Mouse (Mus musculus) skeletal muscle tissue, adult 2 months (tissue): ENCODE measurements at regions not wholly inside any gene's neighbourhood (a gene's known extent, or its start where the extent isn't known, plus 50 kb on each side); places are given as distances from the start of the nearest gene placed in this dataset.

Experiments used
- DNase-seq: peaks from one replicate; pipeline ENCODE4 v3.0.0-alpha.2; 2012; ENCODE audit warnings: low read depth, low spot score

DNA sequence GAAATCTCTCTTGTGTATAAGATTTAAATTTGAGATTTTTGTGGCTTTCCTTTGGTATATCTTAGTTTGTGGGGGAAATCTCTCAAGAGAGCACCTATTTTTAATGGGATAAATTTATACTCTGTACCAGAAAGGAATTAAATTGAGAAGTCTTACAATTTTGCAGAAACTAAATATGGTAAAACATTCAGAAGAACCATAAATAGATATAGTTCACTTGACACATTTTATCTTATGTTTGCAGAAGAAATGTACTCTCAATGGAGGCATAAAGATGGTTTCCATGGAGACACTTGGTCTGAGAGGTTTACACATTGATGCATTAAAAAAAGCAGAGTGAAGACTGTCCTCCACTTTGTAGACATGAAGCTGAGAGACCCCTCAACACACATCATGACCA is 86.9 kb downstream of the Ndufa10 start:
- no peak for DNase-seq

DNA sequence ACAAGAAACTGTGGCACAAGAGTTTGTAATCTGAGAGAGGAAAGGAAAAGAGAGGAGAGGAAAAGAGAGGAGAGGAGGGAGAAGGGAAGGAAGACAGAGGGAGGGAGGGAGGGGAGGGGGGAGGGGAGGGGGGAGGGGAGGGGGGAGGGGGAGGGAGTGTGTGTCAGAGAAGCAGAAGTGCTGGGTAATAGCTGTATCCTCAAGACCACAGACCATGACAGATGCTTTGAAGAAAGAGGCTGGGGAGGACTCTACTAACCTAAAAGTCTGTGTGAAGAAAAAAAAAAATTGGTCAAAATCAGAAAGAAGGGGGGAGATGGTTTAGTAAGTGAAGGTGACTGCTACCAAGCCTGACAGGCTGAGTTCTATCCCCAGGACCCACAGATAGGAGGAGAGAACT is 88.7 kb downstream of the Ndufa10 start:
- DNase-seq, result no peak

DNA sequence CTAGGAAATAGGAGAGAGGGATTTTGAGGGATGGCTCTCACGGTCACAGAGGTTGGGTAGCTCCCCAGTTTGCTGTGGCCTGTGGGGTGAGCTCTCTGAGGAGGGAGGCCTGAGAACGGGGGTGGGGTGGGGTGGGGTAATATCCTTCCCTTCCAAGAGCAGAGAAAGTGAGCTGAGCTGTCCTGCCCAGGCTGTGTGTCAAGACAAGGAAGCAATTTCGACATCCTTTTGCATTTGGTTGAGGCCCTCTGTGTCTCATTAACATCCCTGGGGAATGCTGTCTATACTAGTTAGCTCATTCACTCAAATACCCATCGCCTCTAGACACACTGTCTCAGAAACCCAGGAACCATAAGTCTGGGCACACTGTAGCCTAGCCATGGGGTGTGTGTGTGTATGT is 89.9 kb downstream of the Ndufa10 start:
- DNase-seq, result no peak

DNA sequence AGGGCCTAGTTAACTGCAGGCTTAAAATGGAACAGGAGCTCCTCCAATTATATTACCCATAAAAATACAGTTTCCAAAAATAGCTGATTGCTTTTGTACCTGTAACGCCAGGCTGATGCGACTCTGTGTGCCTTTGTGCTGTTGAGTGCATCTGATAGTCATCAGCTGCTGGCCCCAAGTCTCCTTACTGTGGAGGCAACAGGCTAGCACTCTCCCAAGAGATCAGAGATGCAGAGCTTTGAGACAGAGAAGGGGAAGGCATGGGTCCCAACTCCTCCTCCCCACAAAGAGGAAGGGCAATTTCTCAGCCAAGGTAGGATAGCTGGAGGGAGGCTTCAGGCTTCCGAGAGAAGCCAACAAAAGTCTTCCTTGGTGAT is 94.2 kb downstream of the Ndufa10 start:
- no peak for DNase-seq

DNA sequence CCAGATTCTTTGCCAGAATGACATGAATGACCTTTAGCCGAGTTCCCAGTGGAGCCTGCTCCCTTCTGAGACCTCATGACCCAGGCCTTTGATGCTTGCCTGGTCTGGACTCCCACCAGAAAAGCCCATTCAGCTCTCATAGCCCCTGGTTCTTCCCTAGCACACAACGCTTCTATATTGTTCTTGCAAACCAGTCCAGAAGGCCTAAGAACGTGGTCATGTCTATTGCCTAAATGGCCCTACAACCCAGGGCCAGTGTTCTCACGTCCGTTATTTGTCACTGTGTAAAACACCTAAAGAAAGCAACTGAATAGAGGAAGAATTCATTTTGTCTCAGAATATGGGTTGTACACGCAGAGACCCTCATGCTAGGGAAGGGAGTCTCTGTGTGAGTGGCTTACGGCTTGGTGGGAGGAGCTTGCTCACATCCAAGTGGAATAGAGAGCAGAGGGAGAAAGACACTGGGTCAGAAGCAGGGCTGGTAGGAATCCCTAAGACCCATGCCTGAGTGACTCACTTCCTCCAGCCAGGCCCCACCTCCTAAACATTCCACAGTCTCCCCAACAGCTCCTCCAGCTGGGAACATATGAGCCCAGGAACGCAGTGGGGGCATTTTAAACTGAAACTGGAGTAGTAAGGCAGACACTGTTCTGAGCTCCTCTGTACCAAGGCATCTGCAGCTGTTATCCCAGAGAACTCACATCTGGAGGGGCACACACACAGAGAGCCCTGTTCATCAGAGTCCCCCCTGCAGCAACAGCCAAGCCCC is 94.7 kb downstream of the Ndufa10 start:
- DNase-seq, result peak; percentile 35

DNA sequence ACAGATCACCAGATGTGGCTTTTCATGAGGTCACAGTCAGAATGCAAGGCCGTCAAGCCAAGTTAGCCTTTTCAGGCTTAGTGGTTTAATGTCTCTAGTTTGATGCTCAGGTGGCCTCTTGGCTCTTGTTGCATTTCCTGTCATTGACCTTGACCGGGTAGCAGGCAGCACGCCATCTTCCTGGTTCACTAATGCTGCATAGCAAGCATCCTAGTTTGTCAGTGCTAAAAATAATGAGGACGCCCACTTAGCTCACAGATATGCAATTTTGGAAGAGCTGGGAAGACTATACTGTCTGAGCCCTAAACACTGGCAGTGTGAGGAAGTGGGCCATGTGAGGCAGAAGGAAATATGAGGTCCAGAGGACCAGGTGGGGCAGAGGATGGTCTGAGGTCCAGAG is 97.2 kb downstream of the Ndufa10 start:
- no peak for DNase-seq

DNA sequence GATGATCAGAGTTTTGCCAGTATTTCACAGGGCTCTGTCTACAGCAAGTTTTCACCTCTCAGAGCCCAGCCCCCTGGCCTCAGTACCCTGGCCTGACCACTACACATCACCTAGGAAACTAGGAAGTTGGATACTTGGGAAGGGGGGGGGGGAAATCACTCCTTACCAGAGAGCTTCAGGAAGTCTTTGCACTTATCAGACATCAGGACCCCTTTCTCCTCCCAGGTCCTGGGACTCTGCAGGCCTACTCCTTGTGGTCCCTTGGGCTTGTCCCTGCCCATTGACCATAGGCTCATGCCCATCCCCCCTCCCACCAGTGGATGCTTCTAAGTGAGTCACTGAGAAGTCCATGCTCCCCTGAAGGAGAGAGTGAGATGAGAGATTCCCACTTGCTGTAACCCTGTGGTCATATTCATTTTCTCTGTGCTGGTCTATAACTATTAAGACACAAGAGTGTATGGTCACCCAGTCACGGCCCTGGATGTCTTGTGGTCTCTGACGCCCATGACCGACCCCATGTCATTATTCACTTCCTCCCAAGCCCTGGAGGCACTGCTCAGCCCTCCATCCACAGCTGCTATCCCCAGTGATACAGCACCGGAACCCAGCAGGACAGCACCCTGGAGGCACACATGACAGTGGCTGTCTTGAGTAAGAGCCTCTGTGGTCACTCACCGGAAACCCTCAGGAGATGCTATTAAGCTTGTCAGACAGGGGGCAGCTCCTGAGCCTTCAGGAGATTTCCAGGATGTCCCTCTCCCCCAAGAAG is 101.3 kb downstream of the Ndufa10 start:
- no peak for DNase-seq

DNA sequence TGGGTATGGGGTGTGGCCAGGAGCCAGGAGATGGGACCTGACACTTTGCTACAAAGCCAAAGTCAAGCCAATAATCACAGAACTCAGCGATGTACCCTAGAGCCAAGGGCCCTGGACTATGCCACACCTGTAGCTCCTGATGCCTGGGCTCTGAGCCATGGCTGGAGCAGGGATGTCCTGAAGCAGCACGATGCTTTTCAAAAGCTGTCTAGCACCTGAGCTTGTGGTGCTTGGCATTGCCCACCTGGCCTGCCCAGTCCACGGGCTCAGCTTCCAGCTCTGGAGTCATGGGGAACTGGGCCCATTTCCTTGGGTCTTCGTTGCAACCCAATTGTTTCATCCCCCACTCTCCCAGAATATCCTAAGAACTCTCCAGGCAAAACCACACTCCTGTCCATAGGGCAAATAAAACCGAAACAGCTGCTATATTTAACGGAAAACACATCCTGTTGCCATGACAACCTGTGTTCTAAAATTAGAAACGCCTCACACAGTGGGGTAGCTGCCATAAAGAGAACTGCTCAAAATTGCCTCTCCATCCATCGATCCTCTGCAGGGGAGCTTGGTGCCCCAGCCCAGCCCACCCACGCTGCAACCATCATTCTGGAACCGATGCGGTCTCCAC is 102.2 kb downstream of the Ndufa10 start:
- DNase-seq, result no peak

DNA sequence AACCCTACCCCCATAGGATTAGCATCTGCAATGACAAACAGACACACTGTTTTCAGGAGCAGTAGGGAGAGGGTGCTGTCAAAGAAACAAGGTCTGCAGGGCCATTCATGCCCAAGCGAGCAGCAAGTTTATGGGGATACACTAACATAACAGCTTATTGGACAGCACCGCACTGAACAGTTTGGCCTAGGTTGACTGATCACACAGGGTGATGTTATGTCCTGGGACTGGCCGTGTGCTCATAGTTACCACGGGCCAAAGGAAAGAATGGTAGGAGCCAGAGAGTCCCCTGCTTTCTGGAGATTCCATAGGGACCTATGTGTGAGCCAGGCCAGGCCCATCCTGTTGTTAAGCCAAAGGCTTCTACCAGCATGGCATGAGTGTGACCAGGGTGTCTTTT is 102.8 kb downstream of the Ndufa10 start:
- DNase-seq, result no peak

DNA sequence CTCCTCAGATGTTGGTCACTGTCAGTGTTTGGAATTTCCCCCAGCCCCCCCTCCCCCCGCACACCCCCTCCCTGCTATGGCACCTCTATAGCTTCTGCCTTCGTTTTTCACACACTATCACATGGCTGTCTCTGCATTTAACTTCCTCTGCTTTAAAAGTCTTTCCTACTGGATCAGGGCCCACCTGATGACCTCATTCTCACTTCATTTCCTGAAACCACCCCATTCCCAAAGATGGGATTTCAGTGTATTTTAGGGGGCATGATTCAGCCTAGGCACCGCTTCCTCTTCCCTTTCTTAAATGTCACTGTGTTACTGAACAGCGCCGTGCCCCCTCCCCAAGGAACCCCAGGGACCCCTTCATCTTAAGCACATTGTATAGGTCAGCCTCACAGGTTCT is 103.7 kb downstream of the Ndufa10 start:
- no peak for DNase-seq

DNA sequence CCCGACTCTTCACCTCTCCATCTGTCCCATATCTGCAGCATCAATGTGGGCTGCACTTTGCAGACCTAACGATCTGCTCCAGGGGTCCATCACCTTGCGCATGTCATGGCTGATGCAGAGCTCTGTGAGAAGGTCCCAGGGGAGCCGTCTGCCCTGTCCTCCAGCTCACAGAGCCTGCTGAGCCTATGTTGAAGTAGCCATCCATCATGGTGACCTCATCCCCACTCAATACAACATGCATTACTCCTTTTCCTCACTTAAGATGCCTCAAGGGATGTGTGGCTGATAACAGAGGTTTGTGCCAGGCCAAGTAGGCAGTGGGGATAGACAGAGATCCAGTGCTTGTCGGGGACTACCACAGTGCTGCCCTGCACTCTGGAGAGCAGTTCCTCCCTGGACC is 107.4 kb downstream of the Ndufa10 start:
- DNase-seq, result no peak

DNA sequence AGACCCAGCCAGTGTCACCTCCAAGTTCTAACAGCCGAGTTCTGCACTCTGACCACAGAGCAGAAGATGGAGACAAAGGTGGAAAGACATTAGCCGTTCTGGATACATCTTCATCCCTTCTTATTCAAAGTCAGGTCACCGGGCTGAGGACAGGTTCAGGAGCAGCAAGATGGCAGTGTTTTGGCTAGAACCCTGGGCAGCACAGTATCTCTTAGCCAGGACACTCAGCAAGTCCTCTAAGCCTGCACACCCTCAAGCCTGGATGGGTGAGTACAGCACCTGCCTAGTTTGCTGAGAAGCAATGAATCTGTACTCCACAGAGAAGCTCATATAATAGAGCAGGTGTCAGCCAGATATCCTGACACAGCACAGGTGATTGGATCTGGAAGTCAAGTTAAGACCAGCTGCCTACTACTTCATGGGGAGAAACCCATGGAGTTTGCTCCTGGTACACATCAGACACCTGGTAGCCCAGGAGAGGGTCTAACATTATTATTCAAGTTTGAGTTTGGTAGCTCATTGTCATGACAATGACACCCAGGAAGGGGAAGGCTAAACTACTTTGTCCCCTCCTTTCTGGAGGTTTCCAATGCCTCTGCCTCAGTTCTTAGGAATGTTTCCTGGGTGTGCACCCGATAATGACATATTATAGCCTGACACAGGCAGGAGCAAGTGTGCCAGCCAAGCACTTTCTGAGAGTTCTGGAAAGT is 108.1 kb downstream of the Ndufa10 start:
- no peak for DNase-seq

DNA sequence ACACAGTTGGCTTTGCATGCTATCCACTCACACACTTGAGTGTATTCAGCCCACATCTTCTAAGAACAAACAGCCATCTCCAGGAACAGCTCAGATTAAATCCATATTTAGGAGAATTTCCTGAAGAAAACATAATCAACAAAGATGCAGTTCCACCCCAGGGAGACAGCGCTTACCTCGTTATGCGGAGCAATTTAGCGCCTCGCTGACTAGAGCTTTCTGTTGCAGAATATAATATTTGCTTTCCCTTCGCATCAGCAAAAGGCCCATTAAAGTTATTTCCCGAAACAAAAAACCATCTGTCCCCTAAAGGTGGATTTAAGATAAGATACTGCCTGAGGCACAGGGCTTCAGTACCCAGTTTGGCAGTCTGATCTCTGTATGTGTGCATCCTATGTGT is 112.0 kb downstream of the Ndufa10 start:
- no peak for DNase-seq

DNA sequence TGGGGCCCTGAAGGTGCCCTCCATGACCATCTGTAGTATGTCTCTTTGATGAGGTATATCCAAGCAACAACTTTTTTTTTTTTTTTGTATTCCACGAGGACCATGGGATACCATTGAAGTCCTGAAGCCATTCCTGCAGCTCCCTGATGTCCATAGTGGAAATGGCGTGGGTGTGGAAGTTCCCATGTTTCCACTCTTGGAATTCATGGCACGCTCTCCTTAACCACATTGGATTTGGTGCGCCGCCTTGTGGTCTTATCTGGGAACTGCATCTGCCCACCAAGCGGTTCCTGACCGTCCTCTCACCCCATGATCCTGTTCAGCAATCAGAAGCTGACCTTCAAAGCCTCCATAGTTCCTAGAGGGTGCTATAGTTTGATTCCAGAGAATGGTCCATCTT is 113.4 kb downstream of the Ndufa10 start:
- peak; percentile 49 for DNase-seq

DNA sequence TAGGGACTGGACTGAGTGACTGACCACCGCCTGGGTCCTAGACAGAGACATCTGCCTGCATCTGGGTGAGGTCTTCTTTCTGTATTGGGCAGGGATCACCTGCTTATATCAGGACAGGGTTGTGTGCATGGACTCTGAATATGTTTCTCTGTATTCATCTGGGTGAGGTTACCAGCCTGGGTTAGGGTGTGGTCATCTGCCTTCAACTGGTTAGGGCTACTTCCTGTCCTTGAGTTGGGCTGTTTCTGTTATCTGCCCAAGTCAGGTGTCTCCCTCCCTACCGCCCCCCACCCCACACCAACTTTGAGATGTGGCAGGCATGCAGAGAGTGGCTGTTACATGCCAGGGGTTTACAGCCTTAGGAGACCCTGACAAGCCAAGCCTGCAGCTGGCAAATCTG is 114.2 kb downstream of the Ndufa10 start:
- no peak for DNase-seq

DNA sequence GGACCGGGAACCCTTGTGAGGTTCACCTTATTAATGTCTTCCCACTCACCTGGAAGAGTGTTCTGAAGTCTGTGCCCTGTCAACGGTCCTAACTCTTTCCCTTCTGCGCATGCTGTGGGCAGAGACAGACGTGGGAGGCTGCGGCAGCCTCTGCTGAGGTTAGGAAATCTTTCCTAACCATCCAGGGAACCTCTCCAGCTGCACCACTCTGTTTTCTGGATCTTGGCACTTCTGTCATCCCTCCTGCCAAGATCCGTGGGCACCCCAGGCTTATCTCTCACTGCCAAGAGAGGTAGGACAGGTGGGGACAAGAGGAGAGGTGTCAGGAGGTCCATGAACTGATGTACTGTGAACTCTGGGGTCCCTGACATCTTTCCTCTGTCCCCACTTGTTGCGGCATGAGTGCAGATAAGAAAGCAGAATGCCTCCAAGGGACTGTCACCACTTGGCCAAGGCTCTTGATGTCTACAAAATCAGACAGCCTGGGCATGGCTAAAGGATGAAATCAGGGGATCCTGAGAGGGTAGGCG is 114.8 kb downstream of the Ndufa10 start:
- no peak for DNase-seq

DNA sequence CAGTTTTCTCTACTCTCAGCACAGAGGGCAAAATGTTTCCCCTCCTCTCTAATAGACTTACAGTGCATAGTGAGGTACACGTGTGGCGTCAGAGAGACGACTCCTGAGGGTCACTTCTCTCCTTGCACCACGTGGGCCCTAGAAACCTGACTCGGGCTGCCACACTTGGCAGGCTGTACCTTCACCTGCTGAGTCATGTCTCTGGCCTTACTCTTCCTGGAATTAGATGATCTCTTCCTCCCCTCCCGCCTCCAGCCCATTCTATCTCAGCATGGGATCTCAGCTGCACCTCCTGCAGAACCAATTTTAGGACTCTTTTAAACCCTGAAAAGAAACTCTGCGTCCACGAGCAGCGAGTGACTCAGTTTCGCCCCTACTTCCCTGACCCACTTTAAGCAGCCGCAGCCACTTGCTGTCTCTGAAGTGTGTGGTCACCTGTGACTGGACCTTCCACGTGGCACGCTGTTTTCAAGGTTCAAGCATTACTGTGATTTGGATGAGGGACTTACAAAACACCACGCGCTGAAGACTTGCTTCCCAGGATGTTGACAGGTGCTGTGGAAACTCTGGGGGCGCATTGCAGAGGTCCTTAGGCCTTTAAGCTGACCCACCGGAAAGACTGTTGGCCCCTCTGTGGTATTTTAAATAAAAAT is 125.2 kb downstream of the Ndufa10 start:
- peak; percentile 93 for DNase-seq

DNA sequence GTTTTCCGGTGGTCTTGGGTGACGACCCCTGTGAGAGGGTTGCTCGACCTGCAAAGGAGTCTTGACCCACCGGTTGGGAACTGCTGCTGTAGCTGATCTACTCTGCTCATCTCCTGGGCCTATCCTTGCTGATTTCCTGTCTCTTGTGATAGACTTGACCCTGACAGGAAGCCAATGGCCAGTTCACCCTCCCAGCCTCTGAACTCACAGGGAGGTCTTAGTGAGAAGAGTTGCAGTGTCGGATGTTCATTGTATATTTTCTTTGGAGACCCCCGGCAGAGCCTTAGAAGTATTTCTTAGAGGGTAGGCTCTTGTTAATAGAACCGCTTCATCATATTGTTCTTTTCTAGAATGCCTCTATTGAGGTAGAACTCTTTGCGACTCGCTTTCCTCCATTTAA is 126.0 kb downstream of the Ndufa10 start:
- no peak for DNase-seq

DNA sequence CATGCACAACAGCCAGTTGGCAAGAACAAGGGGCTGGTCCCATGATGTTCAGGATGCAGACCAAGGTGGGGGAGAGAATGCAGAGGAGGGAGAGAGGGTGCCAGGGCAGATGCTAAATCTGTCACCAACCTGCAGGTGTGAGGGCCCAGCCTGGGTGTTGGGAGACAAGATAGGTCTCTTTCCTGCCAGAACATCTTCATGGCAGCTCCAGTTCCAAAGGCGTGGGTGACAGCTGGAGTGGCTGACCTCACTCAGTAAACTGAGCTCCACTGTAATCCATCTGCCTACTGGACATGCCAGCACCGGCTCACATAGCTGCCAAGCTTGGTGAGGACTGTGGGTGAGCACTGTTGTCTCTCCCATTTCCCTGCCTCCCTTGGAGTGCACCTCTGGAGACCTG is 129.9 kb downstream of the Ndufa10 start:
- peak; percentile 97 for DNase-seq

DNA sequence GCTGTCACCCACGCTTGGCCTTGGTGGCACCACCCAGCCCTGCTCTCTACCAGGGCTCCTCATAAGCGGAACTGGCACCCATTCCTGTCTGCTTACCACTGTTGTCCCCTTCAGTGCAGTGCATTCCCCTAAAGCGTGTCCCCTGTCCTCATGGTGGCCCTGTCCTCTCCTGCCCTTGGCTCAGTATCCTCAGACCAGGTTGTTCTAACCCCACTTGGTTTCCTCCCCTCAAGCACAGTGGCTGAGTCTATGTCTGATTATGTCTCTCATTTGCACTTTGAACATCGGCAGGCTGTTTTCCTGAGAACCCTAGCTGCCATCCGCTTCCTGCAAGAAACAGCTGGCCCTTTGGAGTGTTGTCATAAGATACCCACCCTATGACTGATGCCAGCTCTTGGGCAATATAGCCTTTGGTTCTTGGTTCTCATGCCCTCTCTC is 130.5 kb downstream of the Ndufa10 start:
- peak; percentile 84 for DNase-seq

DNA sequence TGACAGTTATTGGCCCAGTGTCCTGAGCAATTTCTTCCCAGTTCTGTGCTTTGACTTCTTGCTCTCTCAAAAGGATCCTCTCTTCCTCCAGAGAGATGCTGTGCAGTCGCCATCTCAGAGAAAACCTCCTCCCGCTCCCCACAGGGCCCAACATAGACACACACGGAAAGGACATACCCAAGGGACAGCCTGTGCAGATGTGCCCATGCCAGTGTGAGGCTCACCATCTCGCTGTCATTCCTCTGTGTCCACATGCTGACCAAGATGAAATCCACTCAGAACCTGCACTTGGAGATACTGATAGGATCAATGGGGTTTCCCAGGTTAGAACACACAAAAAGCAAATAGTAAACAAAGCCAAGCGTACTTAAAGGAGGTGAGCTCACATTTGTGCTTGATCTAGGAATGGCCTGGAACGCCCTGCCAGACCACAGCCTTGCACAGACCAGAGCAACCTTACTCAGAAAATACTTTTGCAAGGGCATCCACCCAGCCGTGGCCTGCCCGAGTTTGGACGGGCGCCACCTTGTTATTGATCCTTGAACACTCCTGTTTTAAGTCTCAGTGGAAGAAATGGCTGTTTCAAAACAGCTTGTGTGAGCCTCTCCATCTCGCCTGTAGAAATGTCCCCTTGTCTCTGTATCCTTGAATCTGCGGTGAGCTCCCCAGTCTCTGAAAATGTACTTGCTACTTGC is 131.7 kb downstream of the Ndufa10 start:
- no peak for DNase-seq
